Mouse (Mus musculus): ENCODE measurements around the gene Glra4.
"Not testable (repeated sequence)": the region's sequence is repeated elsewhere in the genome, so short reads cannot be mapped to it uniquely, and the experiment has no call there.

Glra4 gene

GRCm38 (mm10) chrX:136714742-136715474 lies 65.0 kb downstream of the Glra4 start:
- not testable (repeated sequence) for DNase-seq (ENCODE audit: low read depth)

GRCm38 (mm10) chrX:136708782-136709181 lies 71.2 kb downstream of the Glra4 start:
- no peak for DNase-seq (ENCODE audit: low read depth)

- no peak for DNase-seq (ENCODE audit: low read depth)
Measured at GRCm38 (mm10) chrX:136708168-136708681, 71.7 kb downstream of the Glra4 start.
